Mouse (Mus musculus) cerebellum, adult 2 months (tissue): ENCODE results near the gene Peak1. TPM values are rescaled to one million over a fixed set of nuclear protein-coding genes. Genes with fewer than 3 reads are reported as not detected.

Experiments
- DNase-seq, 2 experiments: peaks; one replicate each; pipeline ENCODE4 v3.0.0; 2021
- H3K27ac ChIP-seq: fragments of 200-500 bp; 2 replicates; pipeline ENCODE4 v1.5.1; 2012; ENCODE audit warnings: low read length, control low read depth, inconsistent platforms; ENCODE audit not compliant: insufficient read depth
- H3K27me3 ChIP-seq: fragments of 200-500 bp; 2 replicates; pipeline ENCODE4 v1.6.1; 2012; ENCODE audit warnings: inconsistent platforms, mild to moderate bottlenecking, low read length, moderate library complexity; ENCODE audit not compliant: control insufficient read depth, insufficient read depth
- H3K4me1 ChIP-seq: fragments of 200-500 bp; 2 replicates; pipeline ENCODE4 v1.6.1; 2011; ENCODE audit warnings: low read length; ENCODE audit not compliant: control insufficient read depth, insufficient read depth
- H3K4me3 ChIP-seq: fragments of 200-500 bp; replicated peaks from 2 replicates; pipeline ENCODE3; 2011; ENCODE audit warnings: mild to moderate bottlenecking, low read depth, low read length, control low read depth; ENCODE audit not compliant: insufficient read depth
- CTCF ChIP-seq: fragments of 200-500 bp; IDR thresholded peaks from 2 replicates; pipeline ENCODE4 v1.5.1; 2011; ENCODE audit warnings: low read depth, mild to moderate bottlenecking, control low read depth, low read length, moderate library complexity, borderline replicate concordance; ENCODE audit not compliant: insufficient read depth
- POLR2A ChIP-seq: fragments of 200-500 bp; IDR thresholded peaks from 2 replicates; pipeline ENCODE4 v1.6.1; 2011; ENCODE audit warnings: low read length, control low read depth, borderline replicate concordance; ENCODE audit not compliant: insufficient read depth
- WGBS: fragments of 180-500 bp; shearing (Covaris S2); methylation state at CpG from one replicate; pipeline ENCODE4 v1.1.7; 2018; 5-methylcytosine and 5-hydroxymethylcytosine counted together
- polyA plus RNA-seq: library from polyadenylated mRNA; depleted of rRNA; stranded (reverse); fragments of >200 nt; gene quantifications from 2 replicates; pipeline ENCODE4 v1.2.3, GENCODE M21; 2012

The Peak1 gene
- polyA plus RNA-seq, 1 experiment, result 29.8 TPM

DNA sequence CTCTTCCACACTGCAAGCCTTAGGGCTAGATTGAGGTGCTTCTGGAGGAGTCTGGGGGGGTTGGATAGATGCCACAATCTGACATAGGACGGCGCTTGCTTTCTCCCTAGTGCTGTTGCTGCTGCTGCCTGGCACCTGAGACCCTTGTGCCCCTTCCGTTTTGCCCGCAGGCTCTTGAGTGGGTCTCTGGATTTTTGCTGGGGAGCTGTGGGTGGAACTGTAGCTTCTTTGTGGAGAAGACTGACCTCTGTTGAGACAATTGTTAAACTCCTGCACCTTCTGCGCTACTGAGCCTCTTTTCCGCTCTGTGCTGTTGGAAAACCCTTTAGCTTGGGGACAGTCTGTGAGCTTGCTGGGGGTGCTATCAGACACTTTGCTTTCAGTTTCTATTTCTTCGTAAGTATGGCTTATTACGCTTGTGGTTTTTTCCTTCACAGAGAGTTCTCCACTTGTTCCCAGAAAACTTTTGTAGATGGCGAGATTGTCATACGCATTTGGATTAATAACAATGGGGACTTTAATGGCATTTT is 159.5 kb downstream of the Peak1 start:
- Histone ChIP-seq H3K27ac (no peak overlapping the region), H3K27me3 (no peaks in the 10 kb centered on the region), H3K4me3 (no peak overlapping the region), H3K4me1 (peaks cover 9% of the 10 kb centered on the region)
- WGBS, result 91% methylated on average over 10 of the region's 10 CpGs
- TF ChIP-seq CTCF (no peak), POLR2A (no peak)
- DNase-seq, result no peak

GRCm38 (mm10) chr9:56257227-56258000 is 160.5 kb downstream of the Peak1 start:
- 94% methylated on average over 20 of the region's 20 CpGs for WGBS
- peaks cover 9% of the 10 kb centered on the region for H3K4me1 ChIP-seq
- no peaks in the 10 kb centered on the region for H3K27me3 ChIP-seq
- no peak overlapping the region for H3K27ac ChIP-seq
- no peak overlapping the region for H3K4me3 ChIP-seq
- TF ChIP-seq CTCF (no peak), POLR2A (no peak)
- no peak for DNase-seq

DNA sequence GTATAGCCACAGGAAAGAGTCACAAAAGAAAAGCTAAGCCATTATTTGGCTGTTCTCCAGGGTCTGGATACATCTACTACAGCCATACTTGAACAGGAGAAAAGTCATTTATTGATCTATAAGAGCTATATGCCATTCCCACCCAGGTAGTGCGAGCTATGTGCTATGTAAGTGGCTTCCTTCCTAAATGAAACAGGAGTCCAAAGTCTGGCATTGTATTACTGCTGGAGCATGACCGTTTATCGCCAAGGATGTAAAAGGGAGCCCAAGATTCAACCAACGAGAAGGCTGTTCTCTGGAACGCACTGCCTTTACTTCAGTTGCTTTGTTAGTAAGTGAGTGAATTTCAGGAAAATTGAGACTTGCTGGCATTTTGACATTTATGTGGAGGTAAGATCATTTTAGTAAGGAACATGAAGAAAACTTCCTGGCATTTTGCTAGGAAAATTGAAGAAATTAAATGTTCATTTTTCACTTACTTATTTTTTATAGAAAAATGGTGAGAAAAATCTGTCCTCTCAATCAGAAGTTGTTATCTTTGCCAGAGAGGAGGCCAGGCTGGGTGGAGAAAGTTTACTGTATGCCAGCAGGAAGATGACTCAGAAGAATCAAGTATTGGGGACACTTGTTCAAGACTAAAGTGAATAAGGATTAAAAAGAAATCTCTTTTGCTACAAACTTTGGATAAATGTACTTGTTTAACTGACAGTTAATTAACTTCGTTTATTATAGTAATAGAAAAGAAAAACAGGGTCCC is 162.0 kb downstream of the Peak1 start:
- H3K4me1 ChIP-seq, result peaks cover 9% of the 10 kb centered on the region
- H3K27ac ChIP-seq, result no peak overlapping the region
- H3K27me3 ChIP-seq, result no peaks in the 10 kb centered on the region
- WGBS, result 86% methylated on average over 6 of the region's 6 CpGs
- TF ChIP-seq CTCF (no peak), POLR2A (no peak)
- H3K4me3 ChIP-seq, result no peak overlapping the region
- DNase-seq, result no peak

DNA sequence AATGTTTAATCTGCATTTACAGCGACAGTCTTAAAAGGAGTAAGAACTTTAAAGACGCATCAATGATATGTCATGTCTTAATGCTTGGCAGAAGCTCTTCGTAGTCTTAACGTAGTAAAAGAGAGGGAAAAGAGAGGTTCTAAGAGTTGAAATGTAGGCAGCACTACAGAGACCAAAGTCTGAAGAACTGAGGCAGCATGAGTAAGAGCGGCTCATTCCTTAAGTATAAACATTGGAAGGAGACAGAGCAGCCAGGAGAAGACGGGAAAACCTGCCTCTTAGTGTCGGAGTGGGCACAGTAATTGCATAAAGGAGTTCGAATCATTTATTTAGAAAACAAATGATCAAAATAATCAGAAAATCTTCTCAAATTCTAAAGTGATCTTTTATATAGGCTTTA is 173.5 kb downstream of the Peak1 start:
- no peaks in the 10 kb centered on the region for H3K27me3 ChIP-seq
- WGBS, result 97% methylated on average over 8 of the region's 8 CpGs
- no peak overlapping the region for H3K27ac ChIP-seq
- TF ChIP-seq CTCF (no peak), POLR2A (no peak)
- peaks cover 2% of the 10 kb centered on the region; the same call in 1 of the 2 replicates for H3K4me1 ChIP-seq
- H3K4me3 ChIP-seq, result no peak overlapping the region
- no peak for DNase-seq

GRCm38 (mm10) chr9:56243885-56244284 is 174.0 kb downstream of the Peak1 start:
- 90% methylated on average over 7 of the region's 7 CpGs for WGBS
- no peaks in the 10 kb centered on the region for H3K27me3 ChIP-seq
- peaks cover 2% of the 10 kb centered on the region; the same call in 1 of the 2 replicates for H3K4me1 ChIP-seq
- H3K27ac ChIP-seq, result no peak overlapping the region
- TF ChIP-seq POLR2A, result no peak
- no peak for TF ChIP-seq CTCF
- DNase-seq, result no peak
- no peak overlapping the region for H3K4me3 ChIP-seq

GRCm38 (mm10) chr9:56242686-56243085 is 175.2 kb downstream of the Peak1 start:
- Histone ChIP-seq H3K27me3 (no peaks in the 10 kb centered on the region), H3K4me1 (peaks cover 2% of the 10 kb centered on the region; the same call in 1 of the 2 replicates), H3K27ac (no peak overlapping the region), H3K4me3 (no peak overlapping the region)
- no peak for DNase-seq
- 80% methylated on average over 3 of the region's 3 CpGs for WGBS
- TF ChIP-seq POLR2A (no peak), CTCF (no peak)

DNA sequence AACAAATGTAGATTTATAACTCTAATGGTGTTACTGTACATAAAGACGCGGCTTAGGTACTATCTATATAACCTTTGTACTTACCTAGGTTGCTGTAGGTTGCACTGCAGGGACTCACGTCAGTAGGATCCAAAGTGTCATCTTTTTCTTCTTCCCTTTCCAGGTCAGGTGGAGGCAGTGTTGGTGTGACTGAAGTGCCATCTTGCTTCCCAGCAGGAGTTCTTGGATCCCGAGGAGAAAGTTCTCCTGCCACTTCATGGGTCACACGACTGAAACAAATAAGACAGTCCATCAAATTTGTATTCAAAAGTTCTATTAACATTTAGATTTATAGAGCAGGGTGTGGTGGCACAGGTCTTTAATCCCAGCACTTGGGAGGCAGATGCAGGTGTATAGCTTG is 176.8 kb downstream of the Peak1 start:
- DNase-seq, result peak; percentile 52 to 70
- H3K4me1 ChIP-seq, result peaks cover 2% of the 10 kb centered on the region; the same call in 1 of the 2 replicates
- no peak for TF ChIP-seq CTCF
- TF ChIP-seq POLR2A, result no peak
- no peak overlapping the region for H3K4me3 ChIP-seq
- H3K27ac ChIP-seq, result no peak overlapping the region
- H3K27me3 ChIP-seq, result no peaks in the 10 kb centered on the region
- WGBS, result 32% methylated on average over 5 of the region's 5 CpGs

DNA sequence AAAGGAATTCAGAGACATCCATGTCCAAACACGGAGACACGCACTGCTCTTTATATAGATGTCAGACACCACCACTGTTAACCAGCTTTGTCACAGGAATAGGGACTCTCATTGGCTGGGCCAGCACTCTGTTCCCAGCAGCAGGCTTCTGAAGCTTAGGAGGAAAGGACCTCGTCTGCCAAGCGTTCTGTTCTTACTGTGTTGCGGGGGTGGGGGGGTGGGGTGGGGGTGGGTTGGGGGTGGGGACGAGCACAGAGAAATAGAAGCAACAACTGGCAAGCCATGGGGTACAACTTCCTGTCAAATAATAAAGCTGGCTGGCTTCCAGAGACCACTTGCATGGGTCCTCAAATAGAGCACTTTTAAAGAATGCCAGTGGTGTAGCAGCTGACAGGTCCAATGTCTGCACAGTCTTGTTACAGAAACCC is 182.0 kb downstream of the Peak1 start:
- TF ChIP-seq CTCF (no peak), POLR2A (no peak)
- 27% methylated on average over 6 of the region's 6 CpGs for WGBS

More for the DNA sequence above, 182.0 kb downstream of the Peak1 start:
- H3K4me1 ChIP-seq, result peaks cover 3% of the 10 kb centered on the region; the same call in 1 of the 2 replicates
- H3K4me3 ChIP-seq, result no peak overlapping the region
- no peaks in the 10 kb centered on the region for H3K27me3 ChIP-seq
- H3K27ac ChIP-seq, result no peak overlapping the region
- DNase-seq, result no peak
